Mouse (Mus musculus): Measurements from ENCODE around the gene Senp1. TPM values are rescaled to one million over a fixed set of nuclear protein-coding genes. Genes with fewer than 3 reads are reported as not detected.

Senp1 gene
- polyA plus RNA-seq, 1 experiment = 13.1 TPM

GRCm38 (mm10) chr15:98019047-98019446 is 74.5 kb downstream of the Senp1 start:
- TF ChIP-seq CTCF (IDR thresholded peaks at IDR 0.05; ENCODE audit: insufficient read depth, low read length) (no peak), POLR2A (IDR thresholded peaks at IDR 0.05; ENCODE audit: borderline replicate concordance, extremely low read depth, low read depth, low read length) (no peak)
- Histone ChIP-seq H3K4me1 (ENCODE audit: control insufficient read depth, insufficient read depth, low read length) (no peaks in the 10 kb centered on the region), H3K4me3 (replicated peaks; ENCODE audit: extremely low read depth, low read depth, low read length) (no peak overlapping the region)
- 61% methylated on average over 3 of the region's 3 CpGs for WGBS
- no peak for DNase-seq

DNA sequence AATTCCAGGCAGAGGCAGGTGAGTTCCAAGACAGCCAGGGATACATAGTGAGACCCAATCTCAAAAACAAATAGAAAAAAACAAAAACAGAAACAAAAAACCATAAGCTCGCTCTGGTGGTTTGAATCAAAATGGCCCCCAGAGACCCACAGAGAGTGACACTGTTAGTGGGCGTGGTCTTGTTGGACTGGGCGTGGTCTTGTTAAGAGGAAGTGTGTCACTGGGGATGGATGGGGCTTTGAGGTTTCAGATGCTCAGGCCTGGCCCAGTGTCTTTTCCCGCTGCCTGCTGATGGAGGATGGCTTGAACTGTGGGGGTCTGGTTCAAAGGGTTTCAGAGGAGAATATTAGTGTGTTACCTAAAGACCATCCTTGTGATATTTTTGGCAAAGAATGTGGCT is 75.6 kb downstream of the Senp1 start:
- no peak for DNase-seq
- no peak for TF ChIP-seq CTCF (IDR thresholded peaks at IDR 0.05; ENCODE audit: insufficient read depth, low read length)
- H3K4me3 ChIP-seq (replicated peaks; ENCODE audit: extremely low read depth, low read depth, low read length) = no peak overlapping the region
- H3K4me1 ChIP-seq (ENCODE audit: control insufficient read depth, insufficient read depth, low read length) = no peaks in the 10 kb centered on the region
- WGBS = 73% methylated on average over 4 of the region's 4 CpGs

DNA sequence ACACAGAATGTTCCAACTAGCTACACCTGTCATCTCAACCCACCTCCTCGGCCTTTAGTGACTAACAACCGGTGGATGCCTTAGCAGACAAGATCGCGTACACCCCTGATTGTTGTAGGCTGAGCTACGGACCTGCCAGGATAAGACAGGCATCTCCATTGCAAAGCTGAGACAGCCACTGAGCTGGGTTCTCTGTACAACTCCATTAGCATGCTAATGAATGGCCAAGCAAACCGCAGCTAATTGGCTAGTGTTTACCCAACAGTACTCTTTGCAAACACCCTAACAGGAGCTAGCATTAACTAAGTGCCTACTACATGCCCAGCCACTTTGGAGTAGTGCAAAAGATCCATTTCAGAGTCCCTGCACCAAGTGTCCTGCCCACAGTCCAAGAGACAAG is 80.7 kb downstream of the Senp1 start:
- TF ChIP-seq CTCF (IDR thresholded peaks at IDR 0.05; ENCODE audit: insufficient read depth, low read length) = no peak
- no peak for TF ChIP-seq POLR2A (IDR thresholded peaks at IDR 0.05; ENCODE audit: borderline replicate concordance, extremely low read depth, low read depth, low read length)
- WGBS = 73% methylated on average over 6 of the region's 6 CpGs

GRCm38 (mm10) chr15:98005181-98005580 is 88.4 kb downstream of the Senp1 start:
- no peak for TF ChIP-seq CTCF (IDR thresholded peaks at IDR 0.05; ENCODE audit: insufficient read depth, low read length)
- TF ChIP-seq POLR2A (IDR thresholded peaks at IDR 0.05; ENCODE audit: borderline replicate concordance, extremely low read depth, low read depth, low read length) = no peak
- no peak overlapping the region for H3K4me3 ChIP-seq (replicated peaks; ENCODE audit: extremely low read depth, low read depth, low read length)
- WGBS = 13% methylated on average over 11 of the region's 11 CpGs
- peaks cover 6% of the 10 kb centered on the region for H3K4me1 ChIP-seq (ENCODE audit: control insufficient read depth, insufficient read depth, low read length)
- no peak for DNase-seq

More for the DNA sequence above, 80.7 kb downstream of the Senp1 start:
- no peak overlapping the region for H3K4me3 ChIP-seq (replicated peaks; ENCODE audit: extremely low read depth, low read depth, low read length)
- DNase-seq = no peak
- H3K4me1 ChIP-seq (ENCODE audit: control insufficient read depth, insufficient read depth, low read length) = no peaks in the 10 kb centered on the region

DNA sequence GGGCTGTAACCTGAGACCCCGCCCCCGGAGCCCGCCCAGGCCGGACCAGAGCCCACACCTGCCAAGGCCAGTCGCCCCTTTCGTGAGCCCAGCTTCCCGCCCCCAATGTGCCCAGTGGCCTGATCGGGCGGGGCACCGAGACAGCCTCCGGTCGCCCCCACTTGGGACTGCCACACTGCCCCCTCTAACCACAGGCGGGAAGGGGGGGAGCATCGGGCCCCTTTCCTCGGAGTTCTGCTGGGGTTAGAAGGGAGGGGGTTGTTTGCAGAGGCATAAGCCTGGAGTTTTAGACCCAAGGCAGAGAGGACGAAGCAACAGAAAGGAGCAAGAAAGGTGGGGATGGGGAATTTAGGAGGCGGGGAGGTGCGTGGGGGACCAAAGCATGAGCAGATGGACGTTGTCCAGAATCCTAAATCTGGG is 88.8 kb downstream of the Senp1 start:
- TF ChIP-seq POLR2A (IDR thresholded peaks at IDR 0.05; ENCODE audit: borderline replicate concordance, extremely low read depth, low read depth, low read length) (no peak), CTCF (IDR thresholded peaks at IDR 0.05; ENCODE audit: insufficient read depth, low read length) (no peak)
- H3K4me1 ChIP-seq (ENCODE audit: control insufficient read depth, insufficient read depth, low read length) = peaks cover 6% of the 10 kb centered on the region
- 4% methylated on average over 19 of the region's 19 CpGs for WGBS
- DNase-seq = no peak
- H3K4me3 ChIP-seq (replicated peaks; ENCODE audit: extremely low read depth, low read depth, low read length) = no peak overlapping the region

GRCm38 (mm10) chr15:98003822-98004739 is 89.5 kb downstream of the Senp1 start, which contains the start of gene Col2a1:
Col2a1 (minus strand) TSS chr15:98004695.
- DNase-seq = no peak
- Histone ChIP-seq H3K4me3 (replicated peaks; ENCODE audit: extremely low read depth, low read depth, low read length) (no peak within 1 kb of the TSS), H3K4me1 (ENCODE audit: control insufficient read depth, insufficient read depth, low read length) (peaks cover 6% of the 10 kb centered on the region)
- TF ChIP-seq POLR2A (IDR thresholded peaks at IDR 0.05; ENCODE audit: borderline replicate concordance, extremely low read depth, low read depth, low read length) = no peak
- no peak for TF ChIP-seq CTCF (IDR thresholded peaks at IDR 0.05; ENCODE audit: insufficient read depth, low read length)
- 2% methylated on average over 59 of the region's 59 CpGs for WGBS

GRCm38 (mm10) chr15:98002991-98003821 is 90.3 kb downstream of the Senp1 start:
- no peak for DNase-seq
- TF ChIP-seq CTCF (IDR thresholded peaks at IDR 0.05; ENCODE audit: insufficient read depth, low read length) (no peak), POLR2A (IDR thresholded peaks at IDR 0.05; ENCODE audit: borderline replicate concordance, extremely low read depth, low read depth, low read length) (no peak)
- WGBS = under 1% methylated on average over 42 of the region's 42 CpGs
- H3K4me3 ChIP-seq (replicated peaks; ENCODE audit: extremely low read depth, low read depth, low read length) = no peak overlapping the region
- H3K4me1 ChIP-seq (ENCODE audit: control insufficient read depth, insufficient read depth, low read length) = peaks cover 6% of the 10 kb centered on the region

GRCm38 (mm10) chr15:98002113-98002990 is 91.2 kb downstream of the Senp1 start:
- WGBS = under 1% methylated on average over 42 of the region's 42 CpGs
- TF ChIP-seq POLR2A (IDR thresholded peaks at IDR 0.05; ENCODE audit: borderline replicate concordance, extremely low read depth, low read depth, low read length) (no peak), CTCF (IDR thresholded peaks at IDR 0.05; ENCODE audit: insufficient read depth, low read length) (no peak)
- DNase-seq = no peak
- Histone ChIP-seq H3K4me3 (replicated peaks; ENCODE audit: extremely low read depth, low read depth, low read length) (no peak overlapping the region), H3K4me1 (ENCODE audit: control insufficient read depth, insufficient read depth, low read length) (peaks cover 6% of the 10 kb centered on the region)

Measured in lung, adult 2 months (tissue).